Mouse (Mus musculus) CD4-positive helper T cell, adult 2 months (primary cell): ENCODE data around the gene A730009L09Rik.

Experiments used
- DNase-seq: peaks from one replicate; pipeline ENCODE4 v3.0.0-alpha.2; 2012; ENCODE audit warnings: low read depth, missing footprints, low spot score

A730009L09Rik gene

DNA sequence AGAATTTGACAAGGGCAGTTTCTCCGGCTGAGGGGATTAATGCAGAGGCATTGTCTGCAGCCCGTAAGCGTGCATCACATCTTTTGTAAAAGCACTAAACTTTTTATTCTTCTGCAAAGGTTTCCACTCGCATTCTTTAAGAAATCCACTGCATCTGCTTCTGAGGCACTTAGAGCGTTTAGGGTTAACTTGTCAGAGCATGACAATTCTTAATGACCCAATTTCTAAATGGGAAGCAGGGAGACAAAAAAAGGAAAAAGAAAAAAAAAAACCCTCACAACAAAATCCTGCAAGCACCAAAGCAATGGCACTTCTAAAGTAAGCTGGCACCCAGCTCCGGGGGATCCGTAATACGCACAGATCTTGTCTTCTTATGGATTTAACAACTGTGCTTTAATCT lies at the start of gene A730009L09Rik:
TSS of gene A730009L09Rik (plus strand) at position 301 of the 400 bp plus-strand sequence.
- DNase-seq, result no peak

GRCm38 (mm10) chr16:84465581-84466165 lies 49.2 kb upstream of the A730009L09Rik start:
- DNase-seq, result no peak

DNA sequence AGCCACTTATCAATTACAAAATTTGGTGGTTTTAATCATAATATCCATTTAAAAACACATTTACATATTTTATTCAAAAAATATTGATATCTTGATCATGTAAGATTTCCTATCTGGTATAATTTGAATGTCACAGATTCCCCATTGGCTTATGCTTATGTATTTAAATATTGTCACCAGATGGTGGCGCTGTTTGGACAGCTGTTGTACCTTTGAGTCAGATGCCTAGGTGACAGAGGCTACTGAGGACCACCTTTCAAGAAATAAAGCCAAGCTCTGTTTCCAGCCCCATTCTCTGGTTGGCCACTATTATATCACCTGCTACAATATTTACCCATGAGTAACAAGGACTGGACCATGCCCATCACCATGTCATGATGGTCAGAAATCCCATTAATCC lies 46.0 kb upstream of the A730009L09Rik start:
- no peak for DNase-seq

DNA sequence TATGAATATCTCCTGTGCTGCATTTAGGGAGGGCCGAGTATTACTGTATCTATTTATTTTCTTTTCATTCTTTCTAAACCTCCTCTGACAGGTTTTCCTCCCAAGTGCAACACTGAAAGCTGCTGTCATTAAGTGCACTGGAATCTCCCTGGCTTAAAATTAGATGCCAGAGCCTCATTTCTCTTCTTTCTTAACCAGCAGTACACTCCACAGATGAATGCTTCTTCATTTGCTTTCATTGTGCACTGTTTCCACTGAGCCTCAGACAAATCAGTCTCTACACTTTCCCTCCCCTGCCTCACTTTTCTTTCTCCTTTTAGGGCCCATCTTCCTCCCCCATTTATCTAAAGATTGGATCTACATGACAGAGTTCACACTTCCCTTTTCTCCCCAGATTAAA lies 44.9 kb upstream of the A730009L09Rik start:
- no peak for DNase-seq

DNA sequence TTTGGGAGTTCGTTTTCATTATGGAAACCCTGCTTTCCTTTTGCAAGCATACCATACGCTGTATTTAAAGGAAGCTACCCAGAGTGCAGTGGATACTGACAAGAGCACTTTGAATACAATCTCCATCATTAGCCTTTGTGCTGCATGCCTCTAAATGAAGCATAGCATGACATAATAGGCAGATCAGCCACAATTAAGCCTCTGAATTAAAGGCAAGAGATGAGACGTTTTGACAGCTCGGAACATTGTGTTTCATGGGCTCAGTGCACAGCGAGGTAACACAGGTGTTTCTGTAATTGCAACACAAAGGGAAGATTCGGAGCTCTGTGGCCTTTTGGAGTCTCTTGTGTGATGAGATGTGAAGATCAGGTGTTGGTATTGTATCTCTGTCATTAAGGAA lies 41.5 kb upstream of the A730009L09Rik start:
- no peak for DNase-seq

DNA sequence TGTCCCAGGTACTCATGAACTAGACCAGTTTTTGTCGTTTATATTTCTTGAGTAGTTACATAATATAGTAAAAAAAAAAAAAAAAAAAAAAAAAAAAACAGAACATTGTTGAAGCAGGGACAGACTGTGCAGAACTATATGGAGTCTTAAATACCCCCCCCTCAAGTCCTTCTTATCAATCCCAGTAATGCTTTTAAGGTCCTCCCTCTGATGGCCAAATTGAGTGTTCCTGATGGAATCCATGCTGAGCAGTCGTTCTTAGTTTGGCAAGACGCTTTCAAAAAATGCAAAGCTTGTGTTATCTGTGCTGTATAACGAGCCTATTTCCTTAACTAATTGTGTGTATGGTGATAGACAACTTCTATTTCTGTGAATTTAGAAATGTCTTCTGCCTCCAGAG lies 40.2 kb upstream of the A730009L09Rik start:
- no peak for DNase-seq

- DNase-seq, result no peak
Observed at GRCm38 (mm10) chr16:84476948-84477347, 38.0 kb upstream of the A730009L09Rik start.

DNA sequence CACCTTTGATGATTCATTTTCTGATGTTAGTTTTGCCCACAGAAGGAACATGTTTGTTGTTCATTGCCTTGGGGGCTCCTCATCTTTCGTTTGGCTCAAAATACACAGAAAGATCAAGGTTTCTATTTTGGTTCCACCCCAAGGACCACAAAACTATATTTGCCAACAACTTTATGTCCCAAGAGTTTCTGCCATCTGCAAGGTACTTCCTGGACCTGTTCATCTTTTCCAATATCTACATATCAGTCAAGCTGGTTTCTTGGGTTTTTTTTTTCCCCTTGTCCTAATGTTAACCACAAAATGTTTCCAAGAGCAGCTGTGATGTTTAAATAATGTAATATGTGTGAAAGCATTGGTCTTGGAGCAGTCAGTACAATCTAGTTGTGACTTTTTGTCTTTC lies 37.4 kb upstream of the A730009L09Rik start:
- DNase-seq, result peak; percentile 5

DNA sequence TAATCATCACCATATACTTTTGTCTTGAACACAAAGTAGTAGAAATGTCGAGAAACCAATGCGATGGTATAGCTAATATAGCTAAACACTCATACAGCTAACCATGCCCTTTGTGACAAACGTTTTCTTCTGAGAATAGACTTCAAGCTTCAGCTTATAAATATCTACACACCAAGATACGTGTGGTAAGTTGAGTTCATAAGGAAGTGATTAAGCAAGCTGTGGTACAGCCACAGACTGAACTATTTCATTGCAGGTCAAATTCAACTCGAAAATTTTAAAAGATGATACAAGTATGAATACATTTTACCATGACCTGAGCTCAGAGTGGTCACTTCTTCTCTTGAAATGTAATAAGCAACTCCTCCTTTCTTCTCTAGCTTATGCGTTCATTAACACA lies 37.0 kb upstream of the A730009L09Rik start:
- DNase-seq, result no peak

GRCm38 (mm10) chr16:84485931-84486330 lies 29.0 kb upstream of the A730009L09Rik start:
- DNase-seq, result no peak

DNA sequence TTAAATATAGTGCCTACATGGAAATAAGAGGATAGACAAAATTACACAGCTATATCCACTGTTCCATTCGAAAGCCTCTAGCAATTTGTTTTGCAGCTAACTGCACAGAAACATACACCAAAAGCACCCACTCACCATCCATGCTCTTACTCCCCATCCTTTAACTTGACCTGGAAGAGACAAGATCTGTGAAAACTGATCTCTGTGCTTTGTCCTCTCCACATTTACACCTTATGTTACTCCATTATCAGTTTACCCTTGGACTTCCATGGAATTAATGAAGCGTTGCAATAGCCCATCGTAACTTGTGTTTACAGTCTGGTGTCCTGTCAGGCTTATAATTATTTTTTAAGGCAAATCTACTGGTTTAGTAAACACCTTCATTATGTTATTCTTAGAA lies 20.1 kb upstream of the A730009L09Rik start:
- DNase-seq, result no peak

DNA sequence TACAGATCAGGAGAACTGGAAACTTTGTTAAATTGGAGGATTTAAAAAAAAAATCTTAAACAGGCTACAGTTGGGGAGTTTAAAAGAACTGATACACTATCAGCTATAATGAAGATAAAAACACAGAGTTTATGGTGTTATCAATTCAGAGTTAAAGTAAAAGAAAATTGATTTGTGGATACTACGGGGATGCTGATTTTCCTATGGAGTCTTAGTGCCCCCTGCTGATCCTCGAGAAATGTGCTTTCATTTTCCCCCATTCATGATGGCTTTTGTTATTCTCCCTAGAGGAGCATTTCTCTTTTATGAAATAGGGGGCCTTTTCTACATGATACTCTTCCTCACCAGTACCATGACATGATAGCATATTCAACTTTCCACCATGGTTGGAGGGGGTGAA lies 19.5 kb upstream of the A730009L09Rik start:
- no peak for DNase-seq

DNA sequence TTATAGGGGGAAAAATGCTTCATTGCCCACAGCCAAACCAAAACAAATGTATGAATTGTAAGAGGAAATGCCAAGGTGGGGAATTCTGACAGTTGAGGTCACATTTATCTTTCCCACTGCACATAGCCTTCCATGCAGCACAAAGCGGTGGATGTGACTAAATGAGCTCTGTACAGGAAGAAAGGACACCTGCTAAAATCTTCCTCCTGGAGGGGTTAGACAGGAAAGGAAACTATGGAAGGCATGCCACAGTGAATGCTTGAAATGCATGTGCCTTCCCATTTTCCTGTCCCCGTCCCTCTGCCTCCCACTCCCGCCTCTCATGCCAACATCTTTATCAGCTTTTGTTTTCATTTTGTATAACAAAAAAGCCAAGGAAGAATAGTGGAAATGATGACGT lies 7.2 kb upstream of the A730009L09Rik start:
- DNase-seq, result no peak

DNA sequence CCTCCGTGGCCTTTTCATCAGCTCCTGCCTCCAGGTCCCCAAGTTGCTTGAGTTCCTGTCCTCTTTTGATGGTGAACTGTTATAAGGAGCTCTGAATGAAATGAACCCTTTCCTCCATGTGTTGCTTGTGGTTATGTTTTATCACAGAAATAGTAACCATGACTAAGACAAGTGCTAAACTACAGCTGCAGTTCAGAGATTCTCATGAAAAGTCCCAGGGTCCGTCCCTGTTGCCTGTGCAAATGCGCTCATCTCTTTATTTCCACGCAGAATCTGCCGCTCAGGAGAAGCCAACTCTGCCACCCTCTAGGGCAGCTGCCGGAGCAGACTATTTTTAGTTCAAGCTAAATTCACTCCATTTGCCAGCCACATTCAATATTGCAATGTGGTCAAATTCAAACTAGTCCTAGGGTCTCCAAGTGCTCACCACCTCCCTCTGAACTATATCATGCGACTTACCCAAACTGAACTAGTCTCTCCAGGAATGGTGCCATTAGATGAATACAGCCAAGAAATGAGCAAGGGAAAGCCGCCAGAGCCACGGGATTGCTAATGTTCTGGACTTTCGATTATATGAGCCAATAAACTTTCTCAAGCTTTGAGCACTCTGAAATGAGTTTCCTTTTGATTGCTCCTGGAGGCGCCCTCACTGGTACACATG lies 7.2 kb downstream of the A730009L09Rik start:
- no peak for DNase-seq

GRCm38 (mm10) chr16:84523061-84523460 lies 8.1 kb downstream of the A730009L09Rik start:
- no peak for DNase-seq

DNA sequence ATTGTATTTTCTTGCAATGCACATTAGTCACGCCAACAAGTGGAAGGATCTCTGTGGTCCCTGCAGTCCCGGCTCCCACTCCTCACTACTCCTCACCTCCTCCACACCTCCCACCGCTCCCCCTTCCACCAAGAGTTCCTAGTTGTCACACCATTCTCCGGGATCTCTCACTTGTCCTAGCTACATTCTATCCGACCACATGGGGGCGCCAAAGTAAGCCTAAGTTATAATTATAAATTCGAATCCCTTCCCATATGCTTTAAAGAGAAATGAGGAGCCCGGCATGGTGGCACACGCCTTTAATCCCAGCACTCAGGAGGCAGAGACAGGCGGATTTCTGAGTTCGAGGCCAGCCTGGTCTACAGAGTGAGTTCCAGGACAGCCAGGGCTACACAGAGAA lies 12.5 kb downstream of the A730009L09Rik start:
- DNase-seq, result peak; percentile 45

- no peak for DNase-seq
Observed at GRCm38 (mm10) chr16:84532803-84533202, 17.9 kb downstream of the A730009L09Rik start.

- DNase-seq, result no peak
Observed at GRCm38 (mm10) chr16:84546059-84546458, 31.1 kb downstream of the A730009L09Rik start.

DNA sequence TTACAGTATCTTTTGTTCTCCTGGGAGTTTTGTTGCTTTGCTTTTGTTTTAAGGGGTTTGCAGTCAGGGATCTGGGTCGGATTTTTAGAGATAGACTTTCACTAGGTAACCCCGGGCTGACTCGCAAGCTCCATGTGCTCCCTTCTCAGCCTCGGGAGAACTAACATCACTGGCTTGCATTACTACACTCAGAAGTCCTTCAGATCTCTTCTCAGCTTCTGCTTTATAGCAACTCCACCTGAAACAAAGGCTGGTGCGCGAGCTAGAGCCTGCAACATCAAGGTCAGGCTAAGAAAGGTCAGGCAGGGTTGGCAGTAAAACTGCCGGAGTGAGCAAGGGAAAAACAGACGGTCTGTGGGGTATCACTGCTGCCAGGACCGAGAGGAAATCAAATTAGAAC lies 34.2 kb downstream of the A730009L09Rik start:
- no peak for DNase-seq

GRCm38 (mm10) chr16:84550445-84550844 lies 35.5 kb downstream of the A730009L09Rik start:
- no peak for DNase-seq

DNA sequence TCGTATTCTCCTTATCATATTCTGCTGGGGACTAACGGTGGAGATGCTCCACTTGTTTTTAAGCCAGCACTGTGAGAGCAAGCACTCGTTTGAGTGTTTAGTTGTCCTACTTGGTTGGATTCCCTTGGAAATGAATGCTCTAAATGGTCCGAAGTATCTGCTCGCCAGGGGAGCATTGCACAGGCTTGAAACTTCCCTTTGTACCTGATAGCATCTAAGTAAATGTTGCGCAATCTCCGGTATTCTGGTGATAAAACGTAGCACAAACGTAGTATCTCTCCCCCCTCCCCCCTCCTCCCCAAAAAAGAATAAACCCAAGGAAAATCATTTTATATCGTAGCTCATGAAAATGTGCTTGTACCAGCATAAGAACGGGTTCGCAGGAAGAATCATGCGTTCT lies 39.1 kb downstream of the A730009L09Rik start:
- DNase-seq, result no peak

- DNase-seq, result no peak
Observed at GRCm38 (mm10) chr16:84558113-84558917, 43.4 kb downstream of the A730009L09Rik start.
